Mouse (Mus musculus): ENCODE measurements around the gene Hoxa11. TPM values are rescaled to one million over a fixed set of nuclear protein-coding genes. Genes with fewer than 3 reads are reported as not detected.

The Hoxa11 gene
- total and polyA plus RNA-seq, 2 experiments from 2014 or later: not detected

DNA sequence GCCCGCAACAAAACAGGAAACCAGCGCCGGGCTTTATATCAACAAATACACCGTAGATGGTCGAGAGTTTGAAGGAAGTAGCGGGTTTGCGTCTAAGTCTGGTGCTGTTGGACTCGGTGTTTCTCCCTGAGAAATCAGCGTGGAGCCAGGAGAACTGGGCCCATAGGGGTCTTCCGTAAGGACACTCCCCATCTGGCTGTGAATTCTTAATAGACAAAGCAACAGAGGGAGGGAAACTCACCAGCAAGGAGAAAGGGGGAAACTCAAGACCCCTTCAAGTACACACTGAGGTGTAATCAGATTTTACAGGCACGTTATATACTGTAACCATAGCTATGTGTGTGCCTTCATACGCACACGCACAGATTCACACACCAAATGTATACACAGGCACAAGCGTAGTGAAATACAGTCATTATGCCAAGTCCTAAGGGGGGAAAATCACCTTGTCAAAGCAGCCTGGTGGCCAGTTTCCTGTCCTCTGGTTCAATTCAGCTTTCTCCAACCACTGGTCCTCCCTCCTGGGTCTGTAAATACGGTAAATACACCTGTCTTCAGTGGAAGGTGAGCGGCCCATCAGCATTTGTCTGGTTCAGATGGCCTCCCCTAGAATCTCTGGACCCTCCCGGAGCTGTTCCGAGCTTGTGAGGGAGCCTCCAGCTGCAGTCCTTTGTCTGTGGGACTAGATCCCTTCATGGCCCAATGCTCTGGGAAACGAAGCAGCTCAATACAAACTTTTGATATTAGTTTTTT lies 20.5 kb upstream of the Hoxa11 start:
- peaks cover 92% of the 10 kb centered on the region for H3K27me3 ChIP-seq (ENCODE audit: insufficient read depth, low read length)
- DNase-seq (ENCODE audit: low spot score): no peak
- ATAC-seq: no peak
- H3K4me3 ChIP-seq (ENCODE audit: low read length): no peak overlapping the region
- no peak overlapping the region for H3K9ac ChIP-seq (replicated peaks; ENCODE audit: low read length)
- no peak overlapping the region for H3K4me2 ChIP-seq (ENCODE audit: low read depth, low read length)
- no peak for TF ChIP-seq CTCF (IDR thresholded peaks at IDR 0.05; ENCODE audit: low read depth)
- WGBS: 2% methylated on average over 19 of the region's 19 CpGs
- H3K4me1 ChIP-seq (ENCODE audit: insufficient read depth, low read length): no peaks in the 10 kb centered on the region
- no peaks in the 10 kb centered on the region for H3K36me3 ChIP-seq (ENCODE audit: insufficient read depth, low read length)
- H3K9me3 ChIP-seq (ENCODE audit: low read length): no peaks in the 10 kb centered on the region
- no peak overlapping the region for H3K27ac ChIP-seq

DNA sequence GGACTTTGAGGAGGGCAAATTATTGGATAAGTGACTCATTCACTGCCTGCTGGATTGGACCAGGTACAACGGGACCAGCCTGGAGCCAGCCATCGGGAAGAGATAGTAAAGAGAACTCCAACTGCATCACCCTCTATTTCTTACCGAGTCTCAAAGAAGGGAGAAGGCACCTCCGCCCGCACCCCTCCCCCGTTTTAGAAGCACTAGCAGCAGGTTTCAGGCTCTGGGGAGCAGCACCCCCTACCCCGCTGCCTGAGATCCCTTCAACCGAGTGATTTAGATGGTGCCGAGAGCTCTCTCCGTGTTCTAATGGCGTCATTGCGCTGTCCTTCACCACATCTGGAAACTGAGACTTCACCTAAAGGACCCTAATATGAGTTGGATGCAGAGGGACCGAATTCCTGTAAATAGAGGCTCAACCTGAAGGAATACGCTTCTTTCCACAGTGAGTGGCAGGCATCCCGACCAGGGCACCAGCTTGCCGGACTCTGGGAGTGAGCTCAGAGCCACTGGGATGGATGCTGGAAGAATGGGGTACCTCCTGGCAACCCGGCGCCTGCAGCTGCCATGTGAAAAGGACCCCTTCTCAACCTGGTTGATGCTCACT lies 19.8 kb upstream of the Hoxa11 start:
- TF ChIP-seq CTCF (IDR thresholded peaks at IDR 0.05; ENCODE audit: low read depth): no peak
- no peaks in the 10 kb centered on the region for H3K4me1 ChIP-seq (ENCODE audit: insufficient read depth, low read length)
- no peaks in the 10 kb centered on the region for H3K9me3 ChIP-seq (ENCODE audit: low read length)
- WGBS: 3% methylated on average over 18 of the region's 18 CpGs
- no peak overlapping the region for H3K9ac ChIP-seq (replicated peaks; ENCODE audit: low read length)
- H3K36me3 ChIP-seq (ENCODE audit: insufficient read depth, low read length): no peaks in the 10 kb centered on the region
- no peak overlapping the region for H3K4me2 ChIP-seq (ENCODE audit: low read depth, low read length)
- H3K27me3 ChIP-seq (ENCODE audit: insufficient read depth, low read length): peaks cover 90% of the 10 kb centered on the region
- no peak for DNase-seq (ENCODE audit: low spot score)
- H3K27ac ChIP-seq: no peak overlapping the region
- ATAC-seq: no peak
- H3K4me3 ChIP-seq (ENCODE audit: low read length): no peak overlapping the region

GRCm38 (mm10) chr6:52264106-52264790 lies 18.6 kb upstream of the Hoxa11 start:
- Histone ChIP-seq H3K4me1 (ENCODE audit: insufficient read depth, low read length) (no peaks in the 10 kb centered on the region), H3K9me3 (ENCODE audit: low read length) (no peaks in the 10 kb centered on the region), H3K4me2 (ENCODE audit: low read depth, low read length) (no peak overlapping the region), H3K9ac (replicated peaks; ENCODE audit: low read length) (no peak overlapping the region), H3K27me3 (ENCODE audit: insufficient read depth, low read length) (peaks cover 83% of the 10 kb centered on the region), H3K36me3 (ENCODE audit: insufficient read depth, low read length) (no peaks in the 10 kb centered on the region), H3K4me3 (ENCODE audit: low read length) (no peak overlapping the region), H3K27ac (no peak overlapping the region)
- ATAC-seq (no peak), DNase-seq (ENCODE audit: low spot score) (no peak)
- TF ChIP-seq CTCF (IDR thresholded peaks at IDR 0.05; ENCODE audit: low read depth): no peak
- WGBS: 4% methylated on average over 5 of the region's 5 CpGs

GRCm38 (mm10) chr6:52263321-52263585 lies 17.6 kb upstream of the Hoxa11 start:
- H3K36me3 ChIP-seq (ENCODE audit: insufficient read depth, low read length): no peaks in the 10 kb centered on the region
- no peaks in the 10 kb centered on the region for H3K9me3 ChIP-seq (ENCODE audit: low read length)
- 2% methylated on average over 6 of the region's 6 CpGs for WGBS
- no peak overlapping the region for H3K9ac ChIP-seq (replicated peaks; ENCODE audit: low read length)
- no peaks in the 10 kb centered on the region for H3K4me1 ChIP-seq (ENCODE audit: insufficient read depth, low read length)
- TF ChIP-seq CTCF (IDR thresholded peaks at IDR 0.05; ENCODE audit: low read depth): no peak
- DNase-seq (ENCODE audit: low spot score) (no peak), ATAC-seq (no peak)
- no peak overlapping the region for H3K4me3 ChIP-seq (ENCODE audit: low read length)
- no peak overlapping the region for H3K4me2 ChIP-seq (ENCODE audit: low read depth, low read length)
- H3K27me3 ChIP-seq (ENCODE audit: insufficient read depth, low read length): peaks cover 79% of the 10 kb centered on the region
- no peak overlapping the region for H3K27ac ChIP-seq

GRCm38 (mm10) chr6:52262463-52263320 lies 17.1 kb upstream of the Hoxa11 start:
- H3K27ac ChIP-seq: no peak overlapping the region
- no peak for ATAC-seq
- H3K36me3 ChIP-seq (ENCODE audit: insufficient read depth, low read length): no peaks in the 10 kb centered on the region
- no peak overlapping the region for H3K9ac ChIP-seq (replicated peaks; ENCODE audit: low read length)
- no peak for DNase-seq (ENCODE audit: low spot score)
- H3K27me3 ChIP-seq (ENCODE audit: insufficient read depth, low read length): peaks cover 79% of the 10 kb centered on the region
- no peaks in the 10 kb centered on the region for H3K4me1 ChIP-seq (ENCODE audit: insufficient read depth, low read length)
- no peak overlapping the region for H3K4me3 ChIP-seq (ENCODE audit: low read length)
- TF ChIP-seq CTCF (IDR thresholded peaks at IDR 0.05; ENCODE audit: low read depth): no peak
- H3K9me3 ChIP-seq (ENCODE audit: low read length): no peaks in the 10 kb centered on the region
- WGBS: 3% methylated on average over 24 of the region's 24 CpGs
- H3K4me2 ChIP-seq (ENCODE audit: low read depth, low read length): no peak overlapping the region

DNA sequence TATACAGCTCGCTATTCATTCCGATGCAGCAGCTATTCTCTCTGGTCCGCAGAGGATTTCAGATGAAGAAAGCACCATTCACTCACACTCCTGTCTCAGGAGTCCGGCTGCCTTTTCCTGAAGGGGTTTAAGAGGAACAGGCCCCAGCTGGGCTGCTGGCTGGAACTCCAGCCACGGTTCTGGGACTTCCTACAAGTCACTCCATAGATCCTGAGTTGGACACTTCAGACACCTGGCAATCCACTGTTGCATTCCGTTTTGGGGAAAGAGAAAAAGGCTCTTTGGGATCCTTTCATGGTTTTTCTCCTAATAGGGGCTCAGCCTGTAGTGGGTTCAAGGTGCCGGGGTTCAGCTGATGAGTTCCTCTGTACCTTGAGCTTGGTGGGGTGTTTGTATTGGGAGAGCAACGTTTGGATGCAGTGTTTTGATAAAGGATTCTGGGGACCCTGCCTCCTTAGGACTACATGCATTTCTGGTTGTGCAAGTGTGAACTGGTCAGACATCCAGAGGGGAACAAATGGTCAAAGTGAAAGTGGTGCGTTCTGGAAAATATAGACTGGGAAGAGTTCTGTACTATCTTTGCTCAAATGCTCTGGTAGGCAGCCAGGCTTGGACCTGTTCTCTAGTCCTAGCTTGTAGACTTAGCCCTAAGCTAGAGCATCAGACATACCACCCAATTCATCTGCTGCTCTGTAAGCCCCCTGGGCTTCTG lies 16.3 kb upstream of the Hoxa11 start:
- H3K9me3 ChIP-seq (ENCODE audit: low read length): no peaks in the 10 kb centered on the region
- no peaks in the 10 kb centered on the region for H3K4me1 ChIP-seq (ENCODE audit: insufficient read depth, low read length)
- DNase-seq (ENCODE audit: low spot score) (no peak), ATAC-seq (no peak)
- no peak overlapping the region for H3K9ac ChIP-seq (replicated peaks; ENCODE audit: low read length)
- no peak overlapping the region for H3K4me2 ChIP-seq (ENCODE audit: low read depth, low read length)
- H3K27me3 ChIP-seq (ENCODE audit: insufficient read depth, low read length): peaks cover 84% of the 10 kb centered on the region
- no peak overlapping the region for H3K4me3 ChIP-seq (ENCODE audit: low read length)
- no peaks in the 10 kb centered on the region for H3K36me3 ChIP-seq (ENCODE audit: insufficient read depth, low read length)
- H3K27ac ChIP-seq: no peak overlapping the region
- WGBS: 2% methylated on average over 9 of the region's 9 CpGs
- TF ChIP-seq CTCF (IDR thresholded peaks at IDR 0.05; ENCODE audit: low read depth): no peak
